Mouse (Mus musculus): ENCODE results near the gene 1700061G19Rik. TPM values are rescaled to one million over a fixed set of nuclear protein-coding genes. Genes with fewer than 3 reads are reported as not detected.
"Not testable (repeated sequence)": the region's sequence is repeated elsewhere in the genome, so short reads cannot be mapped to it uniquely, and the experiment has no call there.

1700061G19Rik gene
- polyA plus RNA-seq, 1 experiment from 2014 or later, result 0.26 TPM

- Histone ChIP-seq H3K27me3 (ENCODE audit: control insufficient read depth, insufficient read depth, low read length) (no peaks in the 10 kb centered on the region), H3K9ac (ENCODE audit: low read depth, low read length) (no peak overlapping the region), H3K4me2 (no peak overlapping the region), H3K9me3 (replicated peaks; ENCODE audit: control insufficient read depth, low read length) (no peaks in the 10 kb centered on the region), H3K4me1 (ENCODE audit: control insufficient read depth, insufficient read depth, low read length) (no peaks in the 10 kb centered on the region), H3K27ac (ENCODE audit: low read depth, low read length) (no peak overlapping the region), H3K36me3 (ENCODE audit: control insufficient read depth, insufficient read depth, low read length) (peaks cover 53% of the 10 kb centered on the region), H3K4me3 (ENCODE audit: low read depth, low read length) (no peak overlapping the region)
- 82% methylated on average over 7 of the region's 7 CpGs for WGBS (ENCODE audit: insufficient replicate concordance)
- peak; percentile 36; the same call in 1 of the 2 replicates for ATAC-seq (replicated peaks; ENCODE audit: insufficient number of reproducible peaks, low FRiP score, low TSS enrichment)
These were observed 22.4 kb downstream of the 1700061G19Rik start for GRCm38 (mm10) chr17:56897630-56898195.

- no peaks in the 10 kb centered on the region for H3K27me3 ChIP-seq (ENCODE audit: control insufficient read depth, insufficient read depth, low read length)
- WGBS (ENCODE audit: insufficient replicate concordance), result 84% methylated on average over 5 of the region's 5 CpGs
- H3K4me1 ChIP-seq (ENCODE audit: control insufficient read depth, insufficient read depth, low read length), result peaks cover 5% of the 10 kb centered on the region; the same call in 1 of the 2 replicates
- H3K36me3 ChIP-seq (ENCODE audit: control insufficient read depth, insufficient read depth, low read length), result peaks cover 43% of the 10 kb centered on the region
- H3K4me3 ChIP-seq (ENCODE audit: low read depth, low read length), result no peak overlapping the region
- H3K9ac ChIP-seq (ENCODE audit: low read depth, low read length), result no peak overlapping the region
- ATAC-seq (replicated peaks; ENCODE audit: insufficient number of reproducible peaks, low FRiP score, low TSS enrichment), result no peak
- no peaks in the 10 kb centered on the region for H3K9me3 ChIP-seq (replicated peaks; ENCODE audit: control insufficient read depth, low read length)
- H3K27ac ChIP-seq (ENCODE audit: low read depth, low read length), result no peak overlapping the region
- no peak overlapping the region for H3K4me2 ChIP-seq
These were observed 27.4 kb downstream of the 1700061G19Rik start for GRCm38 (mm10) chr17:56902698-56903097.

GRCm38 (mm10) chr17:56906166-56906565 lies 30.9 kb downstream of the 1700061G19Rik start:
- Histone ChIP-seq H3K4me2 (no peak overlapping the region), H3K27me3 (ENCODE audit: control insufficient read depth, insufficient read depth, low read length) (no peaks in the 10 kb centered on the region), H3K36me3 (ENCODE audit: control insufficient read depth, insufficient read depth, low read length) (peaks cover 26% of the 10 kb centered on the region), H3K9me3 (replicated peaks; ENCODE audit: control insufficient read depth, low read length) (no peaks in the 10 kb centered on the region), H3K9ac (ENCODE audit: low read depth, low read length) (no peak overlapping the region), H3K4me3 (ENCODE audit: low read depth, low read length) (no peak overlapping the region), H3K4me1 (ENCODE audit: control insufficient read depth, insufficient read depth, low read length) (peaks cover 13% of the 10 kb centered on the region), H3K27ac (ENCODE audit: low read depth, low read length) (no peak overlapping the region)
- WGBS (ENCODE audit: insufficient replicate concordance), result 89% methylated on average over 3 of the region's 3 CpGs
- no peak for ATAC-seq (replicated peaks; ENCODE audit: insufficient number of reproducible peaks, low FRiP score, low TSS enrichment)

- WGBS (ENCODE audit: insufficient replicate concordance), result 87% methylated on average over 5 of the region's 5 CpGs
- no peak overlapping the region for H3K9ac ChIP-seq (ENCODE audit: low read depth, low read length)
These were observed 31.8 kb downstream of the 1700061G19Rik start for GRCm38 (mm10) chr17:56907096-56907495.

GRCm38 (mm10) chr17:56907887-56908286 lies 32.6 kb downstream of the 1700061G19Rik start:
- peak overlapping the region; percentile 15; the same call in 1 of the 2 replicates for H3K4me2 ChIP-seq
- H3K27me3 ChIP-seq (ENCODE audit: control insufficient read depth, insufficient read depth, low read length), result no peaks in the 10 kb centered on the region
- no peak overlapping the region for H3K4me3 ChIP-seq (ENCODE audit: low read depth, low read length)
- peaks cover 13% of the 10 kb centered on the region for H3K4me1 ChIP-seq (ENCODE audit: control insufficient read depth, insufficient read depth, low read length)
- no peaks in the 10 kb centered on the region for H3K9me3 ChIP-seq (replicated peaks; ENCODE audit: control insufficient read depth, low read length)
- H3K36me3 ChIP-seq (ENCODE audit: control insufficient read depth, insufficient read depth, low read length), result peaks cover 18% of the 10 kb centered on the region
- no peak for ATAC-seq (replicated peaks; ENCODE audit: insufficient number of reproducible peaks, low FRiP score, low TSS enrichment)
- no peak overlapping the region for H3K27ac ChIP-seq (ENCODE audit: low read depth, low read length)
- 41% methylated on average over 9 of the region's 9 CpGs for WGBS (ENCODE audit: insufficient replicate concordance)
- H3K9ac ChIP-seq (ENCODE audit: low read depth, low read length), result peak overlapping the region; percentile 50; the same call in 1 of the 2 replicates

More at GRCm38 (mm10) chr17:56907096-56907495, 31.8 kb downstream of the 1700061G19Rik start:
- Histone ChIP-seq H3K4me1 (ENCODE audit: control insufficient read depth, insufficient read depth, low read length) (peaks cover 13% of the 10 kb centered on the region), H3K36me3 (ENCODE audit: control insufficient read depth, insufficient read depth, low read length) (peaks cover 20% of the 10 kb centered on the region), H3K4me3 (ENCODE audit: low read depth, low read length) (no peak overlapping the region), H3K9me3 (replicated peaks; ENCODE audit: control insufficient read depth, low read length) (no peaks in the 10 kb centered on the region), H3K27me3 (ENCODE audit: control insufficient read depth, insufficient read depth, low read length) (no peaks in the 10 kb centered on the region), H3K4me2 (no peak overlapping the region), H3K27ac (ENCODE audit: low read depth, low read length) (no peak overlapping the region)
- ATAC-seq (replicated peaks; ENCODE audit: insufficient number of reproducible peaks, low FRiP score, low TSS enrichment), result no peak

DNA sequence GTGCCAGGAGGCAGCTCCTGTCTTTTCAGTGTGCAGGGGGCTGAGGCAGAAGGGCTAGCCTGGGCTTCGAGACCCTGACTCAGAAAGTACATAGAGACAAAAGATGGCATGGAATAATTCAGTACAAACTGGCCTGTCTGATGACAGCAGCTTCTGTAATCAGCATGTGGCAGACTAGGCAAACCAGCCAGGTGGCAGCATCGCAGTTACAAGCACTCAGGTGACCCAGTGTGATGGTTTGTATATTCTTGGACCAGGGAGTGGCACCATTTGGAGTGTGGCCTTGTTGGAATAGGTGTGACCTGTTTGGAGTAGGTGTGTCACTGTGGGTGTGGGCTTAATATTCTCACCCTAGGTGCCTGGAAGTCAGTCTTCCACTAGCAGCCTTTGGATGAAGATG lies 34.5 kb downstream of the 1700061G19Rik start:
- not testable (repeated sequence) for H3K9me3 ChIP-seq (replicated peaks; ENCODE audit: control insufficient read depth, low read length); H3K4me3 ChIP-seq (ENCODE audit: low read depth, low read length); H3K4me2 ChIP-seq; ATAC-seq (replicated peaks; ENCODE audit: insufficient number of reproducible peaks, low FRiP score, low TSS enrichment); H3K9ac ChIP-seq (ENCODE audit: low read depth, low read length); H3K27me3 ChIP-seq (ENCODE audit: control insufficient read depth, insufficient read depth, low read length); H3K27ac ChIP-seq (ENCODE audit: low read depth, low read length)
- Histone ChIP-seq H3K36me3 (ENCODE audit: control insufficient read depth, insufficient read depth, low read length) (peaks cover 11% of the 10 kb centered on the region), H3K4me1 (ENCODE audit: control insufficient read depth, insufficient read depth, low read length) (peaks cover 13% of the 10 kb centered on the region)
- WGBS (ENCODE audit: insufficient replicate concordance), result 90% methylated on average over 2 of the region's 2 CpGs

DNA sequence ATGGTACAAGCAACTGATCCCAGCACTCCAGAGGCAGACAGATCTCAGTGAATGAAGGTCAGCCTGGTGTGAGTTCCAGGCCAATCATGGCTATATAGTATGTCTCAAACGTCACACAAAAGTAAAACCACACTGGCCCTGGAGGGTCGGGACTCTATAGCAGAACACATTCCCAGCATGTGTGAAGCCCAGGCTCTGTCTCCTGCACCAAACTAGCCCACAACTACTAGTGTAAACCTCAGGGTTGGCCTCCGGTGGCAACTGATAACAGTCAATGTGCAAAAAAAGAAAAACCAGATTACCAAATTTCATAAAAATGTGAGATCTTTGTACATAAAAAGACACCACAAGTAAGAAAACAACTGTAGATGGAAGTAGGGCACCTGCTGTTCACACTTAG lies 37.7 kb downstream of the 1700061G19Rik start:
- WGBS (ENCODE audit: insufficient replicate concordance), result 74% methylated on average over 3 of the region's 3 CpGs
- no peak for ATAC-seq (replicated peaks; ENCODE audit: insufficient number of reproducible peaks, low FRiP score, low TSS enrichment)

DNA sequence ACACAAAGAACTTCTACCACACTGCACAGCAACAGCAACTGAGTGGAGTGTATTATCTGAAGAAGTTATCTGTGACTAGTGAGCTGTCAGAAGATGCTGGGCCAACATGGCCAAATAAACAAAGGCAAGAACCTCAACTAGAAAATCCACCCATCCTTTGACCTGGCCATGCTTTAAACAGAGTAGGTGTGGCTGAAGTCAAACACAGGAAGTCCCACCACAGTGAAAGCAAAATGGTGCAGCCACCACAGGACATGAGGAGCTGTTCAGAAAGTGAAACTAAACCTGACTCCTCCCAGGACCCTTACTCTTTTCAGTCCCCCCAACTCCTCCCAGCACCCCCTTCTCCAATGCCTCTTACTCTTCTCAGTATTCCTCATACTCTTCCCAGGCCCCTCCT lies 38.2 kb downstream of the 1700061G19Rik start:
- Histone ChIP-seq H3K36me3 (ENCODE audit: control insufficient read depth, insufficient read depth, low read length) (peaks cover 9% of the 10 kb centered on the region), H3K27me3 (ENCODE audit: control insufficient read depth, insufficient read depth, low read length) (no peaks in the 10 kb centered on the region), H3K4me1 (ENCODE audit: control insufficient read depth, insufficient read depth, low read length) (no peaks in the 10 kb centered on the region; the same call in 1 of the 2 replicates), H3K4me2 (no peak overlapping the region), H3K4me3 (ENCODE audit: low read depth, low read length) (no peak overlapping the region), H3K27ac (ENCODE audit: low read depth, low read length) (no peak overlapping the region), H3K9me3 (replicated peaks; ENCODE audit: control insufficient read depth, low read length) (no peaks in the 10 kb centered on the region), H3K9ac (ENCODE audit: low read depth, low read length) (no peak overlapping the region)
- ATAC-seq (replicated peaks; ENCODE audit: insufficient number of reproducible peaks, low FRiP score, low TSS enrichment), result no peak

More for the DNA sequence above, 37.7 kb downstream of the 1700061G19Rik start:
- Histone ChIP-seq H3K9ac (ENCODE audit: low read depth, low read length) (no peak overlapping the region), H3K27me3 (ENCODE audit: control insufficient read depth, insufficient read depth, low read length) (no peaks in the 10 kb centered on the region), H3K4me3 (ENCODE audit: low read depth, low read length) (no peak overlapping the region), H3K9me3 (replicated peaks; ENCODE audit: control insufficient read depth, low read length) (no peaks in the 10 kb centered on the region), H3K4me2 (no peak overlapping the region), H3K4me1 (ENCODE audit: control insufficient read depth, insufficient read depth, low read length) (peaks cover 4% of the 10 kb centered on the region), H3K36me3 (ENCODE audit: control insufficient read depth, insufficient read depth, low read length) (peaks cover 9% of the 10 kb centered on the region), H3K27ac (ENCODE audit: low read depth, low read length) (no peak overlapping the region)

DNA sequence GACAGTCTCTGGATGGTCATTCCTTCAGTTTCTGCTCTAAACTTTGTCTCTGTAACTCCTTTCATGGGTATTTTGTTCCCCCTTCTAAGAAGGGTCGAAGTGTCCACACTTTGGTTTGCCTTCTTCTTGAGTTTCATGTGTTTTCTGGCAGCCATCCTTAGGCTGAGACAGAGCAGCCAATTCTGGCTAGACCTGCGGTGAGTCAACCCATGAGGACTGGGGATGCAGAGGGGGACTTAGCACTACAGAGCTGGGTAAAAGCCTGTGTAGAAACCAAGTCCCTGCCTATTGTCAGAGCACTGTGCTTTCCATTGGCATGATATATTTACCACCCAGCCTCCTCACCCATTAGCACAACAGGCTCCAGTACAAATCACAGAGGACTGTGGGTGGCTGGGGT lies 41.9 kb downstream of the 1700061G19Rik start:
- Histone ChIP-seq H3K9ac (ENCODE audit: low read depth, low read length) (no peak overlapping the region), H3K4me1 (ENCODE audit: control insufficient read depth, insufficient read depth, low read length) (no peaks in the 10 kb centered on the region; the same call in 1 of the 2 replicates), H3K4me3 (ENCODE audit: low read depth, low read length) (no peak overlapping the region), H3K27ac (ENCODE audit: low read depth, low read length) (no peak overlapping the region), H3K36me3 (ENCODE audit: control insufficient read depth, insufficient read depth, low read length) (peaks cover 14% of the 10 kb centered on the region), H3K4me2 (no peak overlapping the region), H3K9me3 (replicated peaks; ENCODE audit: control insufficient read depth, low read length) (no peaks in the 10 kb centered on the region), H3K27me3 (ENCODE audit: control insufficient read depth, insufficient read depth, low read length) (no peaks in the 10 kb centered on the region)
- 96% methylated on average over 2 of the region's 2 CpGs for WGBS (ENCODE audit: insufficient replicate concordance)
- ATAC-seq (replicated peaks; ENCODE audit: insufficient number of reproducible peaks, low FRiP score, low TSS enrichment), result no peak
